Mouse (Mus musculus) cortical plate, adult 2 months (tissue): ENCODE measurements around the gene Spz1.
"Not testable (repeated sequence)": the region's sequence is repeated elsewhere in the genome, so short reads cannot be mapped to it uniquely, and the experiment has no call there.

Experiments
- CTCF ChIP-seq: fragments of 200-500 bp; IDR thresholded peaks from 2 replicates; pipeline ENCODE4 v1.5.1; 2011; ENCODE audit warnings: mild to moderate bottlenecking, control low read depth, low read length; ENCODE audit not compliant: insufficient read depth; ENCODE audit errors: extremely low read depth
- POLR2A ChIP-seq: fragments of 200-500 bp; IDR thresholded peaks from 2 replicates; pipeline ENCODE4 v1.6.1; 2011; ENCODE audit warnings: mild to moderate bottlenecking, low read length, control low read depth; ENCODE audit not compliant: insufficient read depth; ENCODE audit errors: extremely low read depth

DNA sequence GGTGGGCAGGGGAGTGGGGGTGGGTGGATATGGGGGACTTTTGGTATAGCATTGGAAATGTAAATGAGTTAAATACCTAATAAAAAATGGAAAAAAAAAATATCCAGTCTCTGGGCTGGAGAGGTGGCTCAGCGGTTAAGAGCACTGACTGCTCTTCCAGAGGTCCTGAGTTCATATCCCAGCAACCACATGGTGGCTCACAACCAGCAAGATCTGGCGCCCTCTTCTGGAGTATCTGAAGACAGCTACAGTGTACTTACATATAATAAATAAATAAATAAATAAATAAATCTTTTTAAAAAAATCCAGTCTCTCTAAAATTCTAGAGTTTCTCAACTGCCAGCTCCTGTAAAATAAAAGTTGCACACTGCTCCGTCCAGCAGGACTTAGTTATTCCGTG, 29.3 kb upstream of the Spz1 start:
- TF ChIP-seq CTCF, POLR2A: not testable (repeated sequence)
